Mouse (Mus musculus): Measurements from ENCODE around the gene Tpmt. TPM values are rescaled to one million over a fixed set of nuclear protein-coding genes. Genes with fewer than 3 reads are reported as not detected.

Gene Tpmt
- 10 to 100 TPM in 1 of 2 experiments, 1 to 10 TPM in 1; 8.4 to 11.8 TPM for total RNA-seq (2021)

GRCm38 (mm10) chr13:47044617-47044947 lies at the start of gene Tpmt:
Tpmt (minus strand) TSS chr13:47044737.
- no peak for DNase-seq

GRCm38 (mm10) chr13:47093791-47094190 lies 49.3 kb upstream of the Tpmt start:
- no peak for DNase-seq

GRCm38 (mm10) chr13:47089271-47089670 lies 44.7 kb upstream of the Tpmt start:
- DNase-seq: no peak

- no peak for DNase-seq
Measured at GRCm38 (mm10) chr13:47088433-47088832, 43.9 kb upstream of the Tpmt start.

- no peak for DNase-seq
Measured at GRCm38 (mm10) chr13:47080905-47081505, 36.5 kb upstream of the Tpmt start.

- DNase-seq: no peak
Measured at GRCm38 (mm10) chr13:47078799-47079198, 34.3 kb upstream of the Tpmt start.

- no peak for DNase-seq
Measured at GRCm38 (mm10) chr13:47077367-47077766, 32.8 kb upstream of the Tpmt start.

- DNase-seq: no peak
Measured at GRCm38 (mm10) chr13:47076156-47076555, 31.6 kb upstream of the Tpmt start.

- DNase-seq: no peak
Measured at GRCm38 (mm10) chr13:47072484-47072883, 27.9 kb upstream of the Tpmt start.

- no peak for DNase-seq
Measured at GRCm38 (mm10) chr13:47071871-47072270, 27.3 kb upstream of the Tpmt start.

- no peak for DNase-seq
Measured at GRCm38 (mm10) chr13:47070329-47071080, 26.0 kb upstream of the Tpmt start.

- no peak for DNase-seq
Measured at GRCm38 (mm10) chr13:47067001-47067400, 22.5 kb upstream of the Tpmt start.

GRCm38 (mm10) chr13:47066516-47066915 lies 22.0 kb upstream of the Tpmt start:
- no peak for DNase-seq

- DNase-seq: no peak
Measured at GRCm38 (mm10) chr13:47063985-47064760, 19.6 kb upstream of the Tpmt start.

- DNase-seq: no peak
Measured at GRCm38 (mm10) chr13:47062756-47063155, 18.2 kb upstream of the Tpmt start.

GRCm38 (mm10) chr13:47056781-47057180 lies 12.2 kb upstream of the Tpmt start:
- DNase-seq: no peak

- peak in 1 of 2 experiments; percentile 32 for DNase-seq
Measured at GRCm38 (mm10) chr13:47056126-47056525, 11.6 kb upstream of the Tpmt start.

- no peak for DNase-seq
Measured at GRCm38 (mm10) chr13:47053971-47054370, 9.4 kb upstream of the Tpmt start.

GRCm38 (mm10) chr13:47050009-47050408 lies 5.5 kb upstream of the Tpmt start:
- no peak for DNase-seq

- DNase-seq: no peak
Measured at GRCm38 (mm10) chr13:47047996-47048395, 3.5 kb upstream of the Tpmt start.

GRCm38 (mm10) chr13:47043833-47044616 lies 512 bp downstream of the Tpmt start:
- no peak for DNase-seq

- peak; percentile 98 to 99 for DNase-seq
Measured at GRCm38 (mm10) chr13:47043030-47043680, 1.4 kb downstream of the Tpmt start, which contains the start of gene Kdm1b. Kdm1b (plus strand) TSS chr13:47043499.
